Mouse (Mus musculus): ENCODE measurements around the gene Gm29609.

Gm29609 gene

DNA sequence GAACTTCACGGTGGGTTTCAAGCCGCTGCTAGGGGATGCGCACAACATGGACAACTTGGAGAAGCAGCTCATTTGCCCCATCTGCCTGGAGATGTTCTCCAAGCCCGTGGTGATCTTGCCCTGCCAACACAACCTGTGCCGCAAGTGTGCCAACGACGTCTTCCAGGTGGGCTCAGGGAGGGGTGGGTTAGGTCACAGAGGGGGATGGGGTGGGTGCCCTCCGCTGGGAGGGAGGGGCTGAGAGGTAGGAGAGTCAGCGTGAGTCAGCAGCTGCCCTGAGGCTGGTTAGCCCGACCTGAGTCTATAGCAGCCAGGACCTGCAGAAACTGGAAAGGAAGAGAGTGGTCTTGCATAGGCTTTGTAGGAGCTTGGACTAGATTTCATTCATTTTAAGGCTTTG lies 62.8 kb downstream of the Gm29609 start:
- peak overlapping the region; percentile 69 for H3K4me3 ChIP-seq (replicated peaks; ENCODE audit: low read length)
- H3K9me3 ChIP-seq (ENCODE audit: low read length): peaks cover 3% of the 10 kb centered on the region; the same call in 1 of the 2 replicates
- H3K4me1 ChIP-seq (replicated peaks; ENCODE audit: low read depth, low read length): peaks cover 27% of the 10 kb centered on the region
- 0 out of 2 replicates have a peak, but pooled peaks cover 5% of the 10 kb centered on the region for H3K27me3 ChIP-seq (ENCODE audit: insufficient read depth, low read length)
- TF ChIP-seq CTCF (conservative IDR thresholded peaks at IDR 0.05; ENCODE audit: low read length) (no peak), NANOG (IDR thresholded peaks at IDR 0.05; ENCODE audit: borderline replicate concordance, low read length) (no peak), POU5F1 (IDR thresholded peaks at IDR 0.05; ENCODE audit: borderline replicate concordance, low read length) (no peak)
- no peaks in the 10 kb centered on the region for H3K36me3 ChIP-seq (ENCODE audit: insufficient read depth, low read length)

DNA sequence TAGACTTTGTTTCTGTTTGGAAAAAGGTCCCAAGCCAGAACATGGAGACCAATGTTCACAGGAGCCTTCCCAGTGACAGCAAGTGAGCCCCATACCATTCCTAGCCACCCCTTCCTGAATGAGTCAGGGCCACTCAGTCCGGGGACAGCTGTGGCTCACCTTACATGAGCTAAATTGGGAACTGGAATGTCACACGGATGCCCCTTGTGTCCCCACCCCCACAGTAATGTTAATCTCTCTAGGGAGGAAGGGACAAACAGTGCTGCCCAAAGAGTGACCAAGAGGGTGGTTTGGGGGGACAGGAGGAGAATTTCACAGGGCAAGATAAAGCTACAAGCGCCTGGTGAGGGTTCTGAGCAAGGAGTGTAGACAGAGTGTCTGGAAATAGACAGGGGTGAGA lies 63.4 kb downstream of the Gm29609 start, which contains the start of gene Trim54:
Trim54 (plus strand) TSS at position 359 of the 400 bp plus-strand sequence.
- H3K36me3 ChIP-seq (ENCODE audit: insufficient read depth, low read length): no peaks in the 10 kb centered on the region
- H3K4me3 ChIP-seq (replicated peaks; ENCODE audit: low read length): peak within 1 kb of the TSS; percentile 69
- 0 out of 2 replicates have a peak, but pooled peaks cover 5% of the 10 kb centered on the region for H3K27me3 ChIP-seq (ENCODE audit: insufficient read depth, low read length)
- peaks cover 27% of the 10 kb centered on the region for H3K4me1 ChIP-seq (replicated peaks; ENCODE audit: low read depth, low read length)
- TF ChIP-seq POU5F1 (IDR thresholded peaks at IDR 0.05; ENCODE audit: borderline replicate concordance, low read length) (no peak), NANOG (IDR thresholded peaks at IDR 0.05; ENCODE audit: borderline replicate concordance, low read length) (no peak), CTCF (conservative IDR thresholded peaks at IDR 0.05; ENCODE audit: low read length) (no peak)
- peaks cover 3% of the 10 kb centered on the region; the same call in 1 of the 2 replicates for H3K9me3 ChIP-seq (ENCODE audit: low read length)

DNA sequence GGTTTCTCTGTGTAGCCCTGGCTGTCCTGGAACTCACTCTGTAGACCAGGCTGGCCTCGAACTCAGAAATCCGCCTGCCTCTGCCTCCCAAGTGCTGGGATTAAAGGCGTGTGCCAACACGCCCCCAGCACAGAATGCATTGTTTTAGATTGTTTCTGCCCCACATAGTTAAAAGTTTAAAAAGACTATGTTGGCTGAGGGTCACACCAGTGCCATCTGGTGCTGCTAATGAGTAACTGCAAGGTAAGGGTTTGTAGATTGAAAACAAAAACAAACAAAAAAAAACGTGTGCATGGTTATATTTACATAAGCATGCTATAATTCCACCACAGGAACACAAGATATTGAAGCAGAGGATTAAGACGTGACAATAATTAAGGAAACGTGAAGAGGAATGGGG lies 68.9 kb downstream of the Gm29609 start:
- Histone ChIP-seq H3K36me3 (ENCODE audit: insufficient read depth, low read length) (no peaks in the 10 kb centered on the region), H3K4me3 (replicated peaks; ENCODE audit: low read length) (no peak overlapping the region), H3K27me3 (ENCODE audit: insufficient read depth, low read length) (peaks cover 14% of the 10 kb centered on the region; the same call in 1 of the 2 replicates), H3K9me3 (ENCODE audit: low read length) (peaks cover 3% of the 10 kb centered on the region; the same call in 1 of the 2 replicates), H3K4me1 (replicated peaks; ENCODE audit: low read depth, low read length) (no peaks in the 10 kb centered on the region)
- TF ChIP-seq CTCF (conservative IDR thresholded peaks at IDR 0.05; ENCODE audit: low read length): peak; percentile 65
- no peak for TF ChIP-seq POU5F1 (IDR thresholded peaks at IDR 0.05; ENCODE audit: borderline replicate concordance, low read length)
- TF ChIP-seq NANOG (IDR thresholded peaks at IDR 0.05; ENCODE audit: borderline replicate concordance, low read length): no peak

- Histone ChIP-seq H3K4me3 (replicated peaks; ENCODE audit: low read length) (no peak within 1 kb of the TSS), H3K27me3 (ENCODE audit: insufficient read depth, low read length) (peaks cover 18% of the 10 kb centered on the region; the same call in 1 of the 2 replicates), H3K9me3 (ENCODE audit: low read length) (no peaks in the 10 kb centered on the region), H3K36me3 (ENCODE audit: insufficient read depth, low read length) (no peaks in the 10 kb centered on the region), H3K4me1 (replicated peaks; ENCODE audit: low read depth, low read length) (no peaks in the 10 kb centered on the region)
- TF ChIP-seq POU5F1 (IDR thresholded peaks at IDR 0.05; ENCODE audit: borderline replicate concordance, low read length) (no peak), CTCF (conservative IDR thresholded peaks at IDR 0.05; ENCODE audit: low read length) (no peak), NANOG (IDR thresholded peaks at IDR 0.05; ENCODE audit: borderline replicate concordance, low read length) (no peak)
Measured at GRCm38 (mm10) chr5:31108000-31108490, 71.7 kb downstream of the Gm29609 start, which contains the start of gene Slc30a3. Slc30a3 (minus strand) TSS chr5:31108237.

DNA sequence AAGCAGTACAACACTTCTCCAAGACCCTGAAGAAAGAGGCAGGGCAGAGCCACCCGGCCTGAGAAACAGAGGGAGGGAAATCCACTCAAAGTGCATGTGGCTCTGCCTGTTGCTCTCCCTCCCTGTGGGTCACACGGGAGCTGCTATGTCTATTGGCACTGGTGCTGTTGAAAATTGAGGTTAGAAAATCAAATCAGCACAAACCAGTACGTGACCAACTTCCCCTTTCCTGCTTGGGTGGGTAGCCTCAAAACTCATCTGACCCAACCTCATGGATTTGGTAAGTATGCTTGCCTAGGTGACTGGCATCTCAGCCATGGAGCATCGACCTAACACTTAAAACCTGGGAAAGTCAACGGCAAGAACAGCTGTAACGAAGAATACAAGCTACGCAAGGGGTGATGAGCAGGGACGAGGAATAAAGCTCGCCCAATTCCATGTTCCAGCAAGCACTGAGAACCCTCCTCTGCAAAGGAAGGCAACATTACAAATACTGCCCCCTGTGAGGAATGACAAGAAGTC lies 73.8 kb downstream of the Gm29609 start, which contains the start of gene Dnajc5g:
Dnajc5g (plus strand) TSS at position 472 of the 522 bp plus-strand sequence.
- H3K9me3 ChIP-seq (ENCODE audit: low read length): no peaks in the 10 kb centered on the region
- H3K36me3 ChIP-seq (ENCODE audit: insufficient read depth, low read length): no peaks in the 10 kb centered on the region
- no peak for TF ChIP-seq CTCF (conservative IDR thresholded peaks at IDR 0.05; ENCODE audit: low read length)
- TF ChIP-seq POU5F1 (IDR thresholded peaks at IDR 0.05; ENCODE audit: borderline replicate concordance, low read length): no peak
- no peaks in the 10 kb centered on the region for H3K4me1 ChIP-seq (replicated peaks; ENCODE audit: low read depth, low read length)
- peaks cover 18% of the 10 kb centered on the region; the same call in 1 of the 2 replicates for H3K27me3 ChIP-seq (ENCODE audit: insufficient read depth, low read length)
- no peak within 1 kb of the TSS for H3K4me3 ChIP-seq (replicated peaks; ENCODE audit: low read length)

DNA sequence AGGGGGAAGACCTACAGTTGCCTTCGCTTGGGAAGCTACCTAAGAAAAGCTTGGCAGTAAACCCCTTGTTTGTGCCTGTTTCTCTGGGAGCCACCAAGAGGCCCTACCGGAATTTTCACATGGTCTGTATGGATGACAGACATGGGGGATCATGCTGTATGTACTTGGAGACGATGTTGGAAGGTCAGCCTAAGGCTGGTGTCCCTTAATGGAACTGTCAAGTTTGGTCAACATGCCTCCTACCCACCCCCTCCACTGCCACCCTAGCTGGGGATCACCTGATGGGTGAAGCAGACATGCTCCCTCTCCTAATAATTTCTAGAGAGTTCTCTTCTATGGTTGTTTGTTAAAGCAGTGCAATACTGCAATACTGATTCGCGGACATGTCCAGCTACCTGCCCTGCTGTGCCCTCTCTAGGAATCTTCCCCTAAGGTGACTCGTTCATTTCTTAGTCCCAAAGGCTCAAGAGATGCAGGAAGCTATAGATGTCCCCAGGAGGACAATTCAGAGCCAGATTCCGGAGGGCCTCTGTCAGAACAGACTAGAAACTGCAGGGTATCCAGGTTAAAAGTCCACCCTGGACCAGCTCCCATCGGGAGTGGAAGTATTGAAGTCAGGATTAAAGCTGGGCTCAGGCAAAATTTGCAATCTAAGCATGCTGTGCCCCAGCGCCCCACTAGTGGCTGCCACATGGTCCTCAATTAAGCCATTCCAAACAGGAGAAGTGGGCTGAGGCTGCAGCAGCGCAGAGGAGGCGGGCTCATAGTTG lies 83.8 kb downstream of the Gm29609 start:
- Histone ChIP-seq H3K9me3 (ENCODE audit: low read length) (no peaks in the 10 kb centered on the region), H3K4me1 (replicated peaks; ENCODE audit: low read depth, low read length) (peaks cover 36% of the 10 kb centered on the region), H3K27me3 (ENCODE audit: insufficient read depth, low read length) (peaks cover 81% of the 10 kb centered on the region), H3K36me3 (ENCODE audit: insufficient read depth, low read length) (no peaks in the 10 kb centered on the region), H3K4me3 (replicated peaks; ENCODE audit: low read length) (peak overlapping the region; percentile 87)
- TF ChIP-seq NANOG (IDR thresholded peaks at IDR 0.05; ENCODE audit: borderline replicate concordance, low read length) (no peak), CTCF (conservative IDR thresholded peaks at IDR 0.05; ENCODE audit: low read length) (no peak), POU5F1 (IDR thresholded peaks at IDR 0.05; ENCODE audit: borderline replicate concordance, low read length) (no peak)

- Histone ChIP-seq H3K4me1 (replicated peaks; ENCODE audit: low read depth, low read length) (peaks cover 38% of the 10 kb centered on the region), H3K9me3 (ENCODE audit: low read length) (no peaks in the 10 kb centered on the region), H3K36me3 (ENCODE audit: insufficient read depth, low read length) (no peaks in the 10 kb centered on the region), H3K27me3 (ENCODE audit: insufficient read depth, low read length) (peaks cover 89% of the 10 kb centered on the region), H3K4me3 (replicated peaks; ENCODE audit: low read length) (peak overlapping the region; percentile 87)
- no peak for TF ChIP-seq NANOG (IDR thresholded peaks at IDR 0.05; ENCODE audit: borderline replicate concordance, low read length)
- TF ChIP-seq CTCF (conservative IDR thresholded peaks at IDR 0.05; ENCODE audit: low read length): no peak
- no peak for TF ChIP-seq POU5F1 (IDR thresholded peaks at IDR 0.05; ENCODE audit: borderline replicate concordance, low read length)
Measured at GRCm38 (mm10) chr5:31094799-31095691, 84.7 kb downstream of the Gm29609 start.

Measured in E14TG2a.4 (cell line).